Mouse (Mus musculus) cortical plate, adult 2 months (tissue): ENCODE data around the gene Oas2.

Experiments used
- CTCF ChIP-seq: fragments of 200-500 bp; IDR thresholded peaks from 2 replicates; pipeline ENCODE4 v1.5.1; 2011; ENCODE audit warnings: mild to moderate bottlenecking, control low read depth, low read length; ENCODE audit not compliant: insufficient read depth; ENCODE audit errors: extremely low read depth
- POLR2A ChIP-seq: fragments of 200-500 bp; IDR thresholded peaks from 2 replicates; pipeline ENCODE4 v1.6.1; 2011; ENCODE audit warnings: mild to moderate bottlenecking, low read length, control low read depth; ENCODE audit not compliant: insufficient read depth; ENCODE audit errors: extremely low read depth

- no peak for TF ChIP-seq CTCF
- TF ChIP-seq POLR2A = no peak
Measured at GRCm38 (mm10) chr5:120712721-120713120, 36.9 kb downstream of the Oas2 start.
